ENCODE assay signal across 8 mouse cellular contexts in genomic region chr17:35424624-35425416, GRCm38 (mm10). TPM values are rescaled to one million over a fixed set of nuclear protein-coding genes. Genes with fewer than 3 reads are reported as not detected.
DNase-seq lines count a peak whose midpoint lies in the region; ATAC-seq and TF ChIP-seq lines count a peak whose summit lies in the region.
"Not testable (repeated sequence)": the region's sequence is repeated elsewhere in the genome, so short reads cannot be mapped to it uniquely, and the experiment has no call there.

Gene H2-Q6 (plus strand): TSS chr17:35424850.

- peak within 1 kb of the TSS; percentile 66 for H3K4me2 ChIP-seq in hindbrain, embryonic 14.5 days (replicated peaks)
- H3K4me2 ChIP-seq in neural tube, embryonic 14.5 days (ENCODE audit: low read depth, low read length): peak within 1 kb of the TSS; percentile 54

- in situ Hi-C loops in ES-E14 (cut with MboI; ENCODE audit: low sequenced_read_pairs in 2 of 2, unreplicated experiment in 2 of 2): not testable (repeated sequence)

- TF ChIP-seq CTCF in layer of hippocampus, adult 2 months (conservative IDR thresholded peaks at IDR 0.05): not testable (repeated sequence)

- DNase-seq in ES-E14 (ENCODE audit: low read depth, low spot score); layer of hippocampus, adult 2 months (ENCODE audit: low spot score in 2 of 2): not testable (repeated sequence)
- peak; percentile 29 to 58 for DNase-seq in cerebellum, postnatal 25 days
- peak; percentile 23 for DNase-seq in gastrocnemius, postnatal 14 days
- DNase-seq in hindbrain, embryonic 14.5 days (ENCODE audit: low spot score): peak; percentile 41
- peak; percentile 72 for DNase-seq in lung, postnatal 10 days
- peak; percentile 40 to 55 for DNase-seq in thymus, adult 18-20 months

- WGBS in hindbrain, embryonic 14.5 days: under 1% methylated on average over 51 of the region's 66 CpGs
- WGBS in neural tube, embryonic 14.5 days: 1% methylated on average over 49 of the region's 66 CpGs

- not testable (repeated sequence) for H3K36me3 ChIP-seq in ES-E14 (ENCODE audit: control insufficient read depth, insufficient read depth, low read length, poor library complexity, severe bottlenecking); hindbrain, embryonic 14.5 days (replicated peaks; ENCODE audit: control insufficient read depth, insufficient read depth); neural tube, embryonic 14.5 days (ENCODE audit: control insufficient read depth, insufficient read depth, low read length)

- H3K4me3 ChIP-seq in ES-E14 (ENCODE audit: insufficient read depth in 1 of 2, low read depth in 1 of 2, low read length in 2 of 2, poor library complexity in 1 of 2, severe bottlenecking in 1 of 2): peak within 1 kb of the TSS; percentile 62 to 64
- H3K4me3 ChIP-seq in hindbrain, embryonic 14.5 days (replicated peaks; ENCODE audit: low read length): peak within 1 kb of the TSS; percentile 36
- peak within 1 kb of the TSS; percentile 28 for H3K4me3 ChIP-seq in layer of hippocampus, adult 2 months
- peak within 1 kb of the TSS; percentile 29; the same call in 1 of the 2 replicates for H3K4me3 ChIP-seq in neural tube, embryonic 14.5 days (ENCODE audit: low read depth, low read length)

- not testable (repeated sequence) for H3K27ac ChIP-seq in ES-E14 (ENCODE audit: insufficient read depth, low read depth, low read length, poor library complexity, severe bottlenecking); hindbrain, embryonic 14.5 days; layer of hippocampus, adult 2 months; neural tube, embryonic 14.5 days (ENCODE audit: low read depth, low read length)

- not testable (repeated sequence) for H3K9me3 ChIP-seq in ES-E14 (ENCODE audit: control insufficient read depth, insufficient read depth, low read depth, low read length); hindbrain, embryonic 14.5 days (ENCODE audit: control insufficient read depth, low read length); neural tube, embryonic 14.5 days (ENCODE audit: control insufficient read depth, low read length)

- ATAC-seq in hindbrain, embryonic 14.5 days (ENCODE audit: low FRiP score): peak; percentile 71
- peak; percentile 73 for ATAC-seq in neural tube, embryonic 14.5 days (ENCODE audit: low read depth)

- intact Hi-C loops in gastrocnemius, postnatal 14 days (cut with DNase I; ENCODE audit: low total_unique reads): not testable (repeated sequence)

- peaks cover 27% of the 10 kb centered on the region for H3K27me3 ChIP-seq in hindbrain, embryonic 14.5 days (ENCODE audit: control insufficient read depth, insufficient read depth, low read length)
- H3K27me3 ChIP-seq in neural tube, embryonic 14.5 days (ENCODE audit: control insufficient read depth, insufficient read depth, low read length): not testable (repeated sequence)

- peak within 1 kb of the TSS; percentile 28; the same call in 1 of the 2 replicates for H3K9ac ChIP-seq in ES-E14 (ENCODE audit: insufficient read depth, low read depth, low read length, poor library complexity, severe bottlenecking)
- H3K9ac ChIP-seq in hindbrain, embryonic 14.5 days: 0 out of 2 replicates have a peak within 1 kb of the TSS, but pooled peaks have one; percentile 34
- H3K9ac ChIP-seq in neural tube, embryonic 14.5 days (replicated peaks; ENCODE audit: low read depth, low read length): not testable (repeated sequence)

- H3K4me1 ChIP-seq in ES-E14 (ENCODE audit: control insufficient read depth in 2 of 2, insufficient read depth in 2 of 2, low read length in 2 of 2, poor library complexity in 1 of 2); hindbrain, embryonic 14.5 days (replicated peaks; ENCODE audit: control insufficient read depth, insufficient read depth, low read length); neural tube, embryonic 14.5 days (ENCODE audit: control insufficient read depth, insufficient read depth, low read length): not testable (repeated sequence)

RNA-seq across cellular contexts. Expression of gene H2-Q6, which starts in this region (rescaled TPM):
- total RNA-seq in ES-E14 (2012; rRNA removed): 0.94 and 2.3 TPM in 2 replicates
- under 1 TPM in 1 of 2 experiments, not detected in 1; 0.10 TPM for total RNA-seq in gastrocnemius, postnatal 14 days (2021)
- polyA plus RNA-seq in hindbrain, embryonic 14.5 days (2014; fragmentation: Nextera tagmentation; extraction: Ambion mirVana): 0.44 and 0.71 TPM in 2 replicates
- total RNA-seq in layer of hippocampus, adult 2 months (2021): not detected
- polyA plus RNA-seq in neural tube, embryonic 14.5 days (2014; fragmentation: Nextera tagmentation; extraction: Ambion mirVana): 0.54 and 1.4 TPM in 2 replicates

Comparison
In these comparisons a context has a peak if more than half of its experiments do, and no peak if none do; other contexts are left out.
1. Peak in DNase-seq in gastrocnemius, postnatal 14 days; RNA of the gene not detected or under 1 TPM.
2. Peak in DNase-seq, ATAC-seq, H3K4me3 ChIP-seq, H3K9ac ChIP-seq and H3K4me2 ChIP-seq in hindbrain, embryonic 14.5 days; RNA of the gene not detected or under 1 TPM.